Mouse (Mus musculus): ENCODE data around the gene Chrna9. TPM values are rescaled to one million over a fixed set of nuclear protein-coding genes. Genes with fewer than 3 reads are reported as not detected.

Gene Chrna9
- polyA plus RNA-seq, 1 experiment from 2014 or later = not detected

- Histone ChIP-seq H3K27me3 (replicated peaks; ENCODE audit: control insufficient read depth, insufficient read depth, low read length) (no peaks in the 10 kb centered on the region), H3K36me3 (ENCODE audit: control insufficient read depth, insufficient read depth, low read length) (no peaks in the 10 kb centered on the region), H3K9ac (ENCODE audit: low read length) (no peak overlapping the region), H3K4me3 (ENCODE audit: low read depth, low read length) (no peak overlapping the region), H3K9me3 (replicated peaks; ENCODE audit: control insufficient read depth, low read length) (no peaks in the 10 kb centered on the region), H3K27ac (ENCODE audit: low read depth, low read length) (no peak overlapping the region), H3K4me2 (ENCODE audit: low read length) (no peak overlapping the region), H3K4me1 (ENCODE audit: control insufficient read depth, insufficient read depth, low read length) (no peaks in the 10 kb centered on the region)
- ATAC-seq (no peak), DNase-seq (ENCODE audit: low spot score) (no peak)
- WGBS = 41% methylated on average over 16 of the region's 16 CpGs
These were observed 70.4 kb downstream of the Chrna9 start for GRCm38 (mm10) chr5:66005041-66005678.

- H3K4me3 ChIP-seq (ENCODE audit: low read depth, low read length) = no peak overlapping the region
- H3K27me3 ChIP-seq (replicated peaks; ENCODE audit: control insufficient read depth, insufficient read depth, low read length) = no peaks in the 10 kb centered on the region
- ATAC-seq (no peak), DNase-seq (ENCODE audit: low spot score) (no peak)
- no peak overlapping the region for H3K27ac ChIP-seq (ENCODE audit: low read depth, low read length)
- H3K4me1 ChIP-seq (ENCODE audit: control insufficient read depth, insufficient read depth, low read length) = no peaks in the 10 kb centered on the region
- H3K36me3 ChIP-seq (ENCODE audit: control insufficient read depth, insufficient read depth, low read length) = no peaks in the 10 kb centered on the region
- H3K9me3 ChIP-seq (replicated peaks; ENCODE audit: control insufficient read depth, low read length) = no peaks in the 10 kb centered on the region
- no peak overlapping the region for H3K4me2 ChIP-seq (ENCODE audit: low read length)
- no peak overlapping the region for H3K9ac ChIP-seq (ENCODE audit: low read length)
- 91% methylated on average over 15 of the region's 15 CpGs for WGBS
These were observed 73.7 kb downstream of the Chrna9 start for GRCm38 (mm10) chr5:66008245-66008967.

- DNase-seq (ENCODE audit: low spot score) = no peak
- H3K4me1 ChIP-seq (ENCODE audit: control insufficient read depth, insufficient read depth, low read length) = no peaks in the 10 kb centered on the region
- no peak overlapping the region for H3K27ac ChIP-seq (ENCODE audit: low read depth, low read length)
- H3K9me3 ChIP-seq (replicated peaks; ENCODE audit: control insufficient read depth, low read length) = no peaks in the 10 kb centered on the region
- 85% methylated on average over 3 of the region's 3 CpGs for WGBS
- H3K27me3 ChIP-seq (replicated peaks; ENCODE audit: control insufficient read depth, insufficient read depth, low read length) = no peaks in the 10 kb centered on the region
- ATAC-seq = no peak
- H3K4me3 ChIP-seq (ENCODE audit: low read depth, low read length) = no peak overlapping the region
- no peak overlapping the region for H3K9ac ChIP-seq (ENCODE audit: low read length)
- no peaks in the 10 kb centered on the region for H3K36me3 ChIP-seq (ENCODE audit: control insufficient read depth, insufficient read depth, low read length)
- H3K4me2 ChIP-seq (ENCODE audit: low read length) = no peak overlapping the region
These were observed 79.3 kb downstream of the Chrna9 start for GRCm38 (mm10) chr5:66013999-66014398.

GRCm38 (mm10) chr5:66014437-66014836, 79.7 kb downstream of the Chrna9 start:
- Histone ChIP-seq H3K4me1 (ENCODE audit: control insufficient read depth, insufficient read depth, low read length) (no peaks in the 10 kb centered on the region), H3K4me3 (ENCODE audit: low read depth, low read length) (no peak overlapping the region), H3K9me3 (replicated peaks; ENCODE audit: control insufficient read depth, low read length) (no peaks in the 10 kb centered on the region), H3K27me3 (replicated peaks; ENCODE audit: control insufficient read depth, insufficient read depth, low read length) (no peaks in the 10 kb centered on the region), H3K9ac (ENCODE audit: low read length) (no peak overlapping the region), H3K4me2 (ENCODE audit: low read length) (no peak overlapping the region), H3K36me3 (ENCODE audit: control insufficient read depth, insufficient read depth, low read length) (no peaks in the 10 kb centered on the region), H3K27ac (ENCODE audit: low read depth, low read length) (no peak overlapping the region)
- 90% methylated on average over 2 of the region's 2 CpGs for WGBS
- DNase-seq (ENCODE audit: low spot score) (no peak), ATAC-seq (no peak)

GRCm38 (mm10) chr5:66015449-66015961, 80.8 kb downstream of the Chrna9 start:
- DNase-seq (ENCODE audit: low spot score) (no peak), ATAC-seq (no peak)
- Histone ChIP-seq H3K4me3 (ENCODE audit: low read depth, low read length) (no peak overlapping the region), H3K9ac (ENCODE audit: low read length) (no peak overlapping the region), H3K4me1 (ENCODE audit: control insufficient read depth, insufficient read depth, low read length) (no peaks in the 10 kb centered on the region), H3K27ac (ENCODE audit: low read depth, low read length) (no peak overlapping the region), H3K9me3 (replicated peaks; ENCODE audit: control insufficient read depth, low read length) (no peaks in the 10 kb centered on the region), H3K36me3 (ENCODE audit: control insufficient read depth, insufficient read depth, low read length) (no peaks in the 10 kb centered on the region), H3K27me3 (replicated peaks; ENCODE audit: control insufficient read depth, insufficient read depth, low read length) (no peaks in the 10 kb centered on the region), H3K4me2 (ENCODE audit: low read length) (no peak overlapping the region)
- WGBS = 96% methylated on average over 2 of the region's 2 CpGs

GRCm38 (mm10) chr5:66026796-66027195, 92.1 kb downstream of the Chrna9 start:
- Histone ChIP-seq H3K4me1 (ENCODE audit: control insufficient read depth, insufficient read depth, low read length) (no peaks in the 10 kb centered on the region), H3K9ac (ENCODE audit: low read length) (no peak overlapping the region), H3K4me2 (ENCODE audit: low read length) (no peak overlapping the region), H3K36me3 (ENCODE audit: control insufficient read depth, insufficient read depth, low read length) (no peaks in the 10 kb centered on the region), H3K9me3 (replicated peaks; ENCODE audit: control insufficient read depth, low read length) (no peaks in the 10 kb centered on the region), H3K27me3 (replicated peaks; ENCODE audit: control insufficient read depth, insufficient read depth, low read length) (no peaks in the 10 kb centered on the region), H3K27ac (ENCODE audit: low read depth, low read length) (no peak overlapping the region), H3K4me3 (ENCODE audit: low read depth, low read length) (no peak overlapping the region)
- no peak for ATAC-seq
- no peak for DNase-seq (ENCODE audit: low spot score)
- 98% methylated on average over 31 of the region's 31 CpGs for WGBS

Small RNA genes lying within 50 kb of the gene (microRNA-seq; reads per million reads assigned to microRNA genes)
- gene Gm25952 = not detected

Other genes starting within 250 kb of the Chrna9 start
- gene Pds5a, start 236.6 kb upstream of the Chrna9 start, polyA plus RNA-seq (2014; fragmentation: Nextera tagmentation; extraction: Ambion mirVana) = 58.7 and 63.4 TPM in 2 replicates
- gene N4bp2, start 171.4 kb upstream of the Chrna9 start, polyA plus RNA-seq (2014; fragmentation: Nextera tagmentation; extraction: Ambion mirVana) = 22.4 and 29.9 TPM in 2 replicates
- 0.25 and 0.29 TPM in 2 replicates for gene Rhoh, start 73.7 kb upstream of the Chrna9 start, polyA plus RNA-seq (2014; fragmentation: Nextera tagmentation; extraction: Ambion mirVana)
- not detected in 2 replicates for gene 9130230L23Rik, start 69.4 kb downstream of the Chrna9 start, polyA plus RNA-seq (2014; fragmentation: Nextera tagmentation; extraction: Ambion mirVana)
- 2.2 and 2.7 TPM in 2 replicates for gene Rbm47, start 238.2 kb downstream of the Chrna9 start, polyA plus RNA-seq (2014; fragmentation: Nextera tagmentation; extraction: Ambion mirVana)

Measured in forebrain, embryonic 14.5 days (tissue).